20 mouse cellular contexts compared by ENCODE assay signal in the genomic region with DNA sequence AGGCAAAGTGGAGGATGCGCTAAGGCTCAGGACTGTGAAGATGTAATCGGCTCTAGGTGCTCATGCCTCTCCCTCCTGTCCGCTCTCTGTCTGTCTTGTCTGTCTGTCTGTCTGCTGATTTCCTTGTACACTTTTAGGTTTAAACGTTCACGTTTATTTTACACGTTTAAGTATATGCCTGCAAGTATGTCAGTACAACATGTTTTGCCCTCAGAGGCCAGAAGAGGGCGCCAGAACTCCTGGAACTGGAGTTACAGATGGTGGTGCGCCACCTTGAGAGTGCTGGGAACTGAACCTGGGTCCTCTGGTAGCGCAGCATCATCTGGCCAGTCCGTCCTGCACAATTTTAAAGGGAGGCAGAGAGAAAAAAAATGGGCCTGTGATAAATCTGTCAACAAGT. TPM values are rescaled to one million over a fixed set of nuclear protein-coding genes. Genes with fewer than 3 reads are reported as not detected.
DNase-seq lines count a peak whose midpoint lies in the region; TF ChIP-seq lines count a peak whose summit lies in the region.
"Had no signal": no experiment of that assay in that cellular context is flagged by ENCODE, and none has a peak within 500 bp of the region (broad histone marks: within the 10 kb centered on the region; RNA-seq: fewer than 3 reads in every experiment).

No protein-coding gene starts in this region.

- DNase-seq in cerebellum, postnatal 10 days: peak; percentile 14 to 21
- DNase-seq in cerebellum, postnatal 36 days: no peak
- DNase-seq in layer of hippocampus, adult 2 months (ENCODE audit: low spot score in 2 of 2): no peak
- DNase-seq in layer of hippocampus, postnatal 36 days: no peak
- DNase-seq in B cell, adult 2 months: peak; percentile 11 to 14
- peak; percentile 61 for DNase-seq in ZHBTc4 (ENCODE audit: low read depth, low spot score)
- no peak for DNase-seq in gastrocnemius, adult 2 months
- DNase-seq in gastrocnemius, postnatal 10 days: no peak
- DNase-seq: adrenal gland, postnatal 10 days; cerebellum, adult 11 months; gastrocnemius, postnatal 36 days; heart, postnatal 36 days; kidney, adult 2 months had no signal

- intact Hi-C loops in gastrocnemius, adult 2 months (cut with DNase I): no loop called here

- TF ChIP-seq CTCF in layer of hippocampus, adult 2 months (conservative IDR thresholded peaks at IDR 0.05): peak; percentile 45
- TF ChIP-seq CTCF in gastrocnemius, adult 2 months (IDR thresholded peaks at IDR 0.05): no peak

- no peak overlapping the region for H3K27ac ChIP-seq in layer of hippocampus, adult 2 months
- H3K27ac ChIP-seq in gastrocnemius, adult 2 months: no peak overlapping the region
- H3K27ac ChIP-seq: embryonic facial prominence, embryonic 12.5 days; left cerebral cortex, adult 2 months; liver, embryonic 15.5 days; midbrain, embryonic 10.5 days; neural tube, embryonic 13.5 days had no signal

- no peak overlapping the region for H3K4me3 ChIP-seq in layer of hippocampus, adult 2 months
- no peak overlapping the region for H3K4me3 ChIP-seq in gastrocnemius, adult 2 months
- H3K4me3 ChIP-seq: embryonic facial prominence, embryonic 12.5 days; heart, embryonic 12.5 days; left cerebral cortex, adult 2 months; liver, embryonic 15.5 days; midbrain, embryonic 10.5 days; neural tube, embryonic 13.5 days had no signal

RNA-seq across cellular contexts. Expression of gene Pigyl, which starts 10.0 kb away (rescaled TPM):
- total RNA-seq in layer of hippocampus, adult 2 months (2021): 10 to 100 TPM; 49.0 to 50.5 TPM
- 10 to 100 TPM; 44.9 to 47.4 TPM for total RNA-seq in layer of hippocampus, postnatal 36 days (2021)
- total RNA-seq in gastrocnemius, adult 2 months (2021): 10 to 100 TPM; 34.7 to 41.3 TPM
- 10 to 100 TPM; 34.4 to 34.7 TPM for total RNA-seq in gastrocnemius, postnatal 10 days (2021)

RNA-seq across cellular contexts. Expression of gene Zfp872, which starts 21.2 kb away (rescaled TPM):
- under 1 TPM in 1 of 2 experiments, not detected in 1; 0.42 TPM for total RNA-seq in layer of hippocampus, adult 2 months (2021)
- under 1 TPM in 1 of 2 experiments, not detected in 1; 0.38 TPM for total RNA-seq in layer of hippocampus, postnatal 36 days (2021)
- not detected for total RNA-seq in gastrocnemius, adult 2 months (2021)
- under 1 TPM in 1 of 2 experiments, not detected in 1; 0.29 TPM for total RNA-seq in gastrocnemius, postnatal 10 days (2021)
- total RNA-seq: common myeloid progenitor, adult 5-6 weeks; gastrocnemius, postnatal 36 days; left cerebral cortex, adult 2 months had no signal

RNA-seq across cellular contexts. Expression of gene Acp5, which starts 31.2 kb away (rescaled TPM):
- under 1 TPM; 0.27 to 0.69 TPM for total RNA-seq in layer of hippocampus, adult 2 months (2021)
- 1 to 10 TPM in 1 of 2 experiments, under 1 TPM in 1; 0.91 to 1.3 TPM for total RNA-seq in layer of hippocampus, postnatal 36 days (2021)
- 1 to 10 TPM in 1 of 2 experiments, under 1 TPM in 1; 0.23 to 1.5 TPM for total RNA-seq in gastrocnemius, adult 2 months (2021)
- 100 to 1,000 TPM in 1 of 2 experiments, 1 to 10 TPM in 1; 1.4 to 124 TPM for total RNA-seq in gastrocnemius, postnatal 10 days (2021)

RNA-seq across cellular contexts. Expression of gene Elof1, which starts 49.7 kb away (rescaled TPM):
- total RNA-seq in layer of hippocampus, adult 2 months (2021): 10 to 100 TPM; 54.6 to 54.8 TPM
- total RNA-seq in layer of hippocampus, postnatal 36 days (2021): 10 to 100 TPM; 53.5 to 57.9 TPM
- 10 to 100 TPM; 35.0 to 39.5 TPM for total RNA-seq in gastrocnemius, adult 2 months (2021)
- 10 to 100 TPM; 33.4 to 39.7 TPM for total RNA-seq in gastrocnemius, postnatal 10 days (2021)

RNA-seq across cellular contexts. Expression of gene Zfp809, which starts 58.8 kb away (rescaled TPM):
- total RNA-seq in layer of hippocampus, adult 2 months (2021): 10 to 100 TPM; 26.0 to 26.4 TPM
- total RNA-seq in layer of hippocampus, postnatal 36 days (2021): 10 to 100 TPM; 22.5 to 27.6 TPM
- total RNA-seq in gastrocnemius, adult 2 months (2021): 1 to 10 TPM; 7.0 to 7.2 TPM
- total RNA-seq in gastrocnemius, postnatal 10 days (2021): 10 to 100 TPM in 1 of 2 experiments, 1 to 10 TPM in 1; 9.0 to 13.3 TPM

Comparison
In these comparisons a context has a peak if more than half of its experiments do, and no peak if none do; other contexts are left out.
1. DNase-seq: peak in cerebellum, postnatal 10 days (2 of 2), B cell, adult 2 months (2 of 2) and ZHBTc4 (single experiment); none in cerebellum, postnatal 36 days (0 of 2), layer of hippocampus, adult 2 months (0 of 2), layer of hippocampus, postnatal 36 days (0 of 2), gastrocnemius, adult 2 months (single experiment) and gastrocnemius, postnatal 10 days (single experiment).